Mouse (Mus musculus) forebrain, embryonic 15.5 days (tissue): ENCODE results near the gene B9d1. TPM values are rescaled to one million over a fixed set of nuclear protein-coding genes. Genes with fewer than 3 reads are reported as not detected.

Experiments
- ATAC-seq: fragments of 200-750 bp; cut with Nextera tagmentation; replicated peaks from 2 replicates; pipeline ENCODE4 v1.8.0; 2017; ENCODE audit warnings: mild to moderate bottlenecking, moderate TSS enrichment, moderate library complexity
- H3K27ac ChIP-seq: fragments of 300-500 bp; sonication (generic); replicated peaks from 2 replicates; pipeline ENCODE4 v1.5.1; 2015; ENCODE audit warnings: mild to moderate bottlenecking, inconsistent platforms
- H3K27me3 ChIP-seq: fragments of 300-500 bp; sonication (generic); 2 replicates; pipeline ENCODE4 v1.6.1; 2015; ENCODE audit warnings: inconsistent platforms
- H3K36me3 ChIP-seq: fragments of 300-500 bp; sonication (generic); 2 replicates; pipeline ENCODE4 v1.6.1; 2015; ENCODE audit warnings: mild to moderate bottlenecking, inconsistent platforms
- H3K4me1 ChIP-seq: fragments of 300-500 bp; sonication (generic); 2 replicates; pipeline ENCODE4 v1.6.1; 2015; ENCODE audit warnings: inconsistent platforms
- H3K4me2 ChIP-seq: fragments of 300-500 bp; sonication (generic); replicated peaks from 2 replicates; pipeline ENCODE4 v1.6.1; 2015; ENCODE audit warnings: mild to moderate bottlenecking, inconsistent platforms
- H3K4me3 ChIP-seq: fragments of 300-500 bp; sonication (generic); 2 replicates; pipeline ENCODE4 v1.5.1; 2015; ENCODE audit warnings: mild to moderate bottlenecking, inconsistent platforms
- H3K9ac ChIP-seq: fragments of 300-500 bp; sonication (generic); replicated peaks from 2 replicates; pipeline ENCODE4 v1.6.1; 2015; ENCODE audit warnings: mild to moderate bottlenecking, inconsistent platforms
- H3K9me3 ChIP-seq: fragments of 300-500 bp; sonication (generic); 2 replicates; pipeline ENCODE4 v1.6.1; 2016; ENCODE audit warnings: inconsistent platforms
- WGBS: fragments of 180-500 bp; shearing (Covaris S2); methylation state at CpG from one replicate; pipeline ENCODE4 v1.1.7; 2015; ENCODE audit warnings: mixed read lengths; 5-methylcytosine and 5-hydroxymethylcytosine counted together
- polyA plus RNA-seq: library from polyadenylated mRNA; unstranded; fragments of >200 nt; fragmentation: Nextera tagmentation; extraction: Ambion mirVana; gene quantifications from 2 replicates; pipeline ENCODE4 v1.2.1, GENCODE M21; 2015

B9d1 gene
- polyA plus RNA-seq, 1 experiment from 2014 or later = 42.8 TPM

- 30% methylated on average over 13 of the region's 13 CpGs for WGBS
- no peak overlapping the region for H3K4me2 ChIP-seq
- peak overlapping the region; percentile 97 for H3K27ac ChIP-seq
- peaks cover 53% of the 10 kb centered on the region for H3K4me1 ChIP-seq
- H3K36me3 ChIP-seq = peaks cover 3% of the 10 kb centered on the region; the same call in 1 of the 2 replicates
- H3K4me3 ChIP-seq = no peak overlapping the region
- no peaks in the 10 kb centered on the region for H3K27me3 ChIP-seq
- H3K9me3 ChIP-seq = no peaks in the 10 kb centered on the region
- ATAC-seq = no peak
- no peak overlapping the region for H3K9ac ChIP-seq
These were observed 21.6 kb upstream of the B9d1 start for GRCm38 (mm10) chr11:61483226-61483845.

DNA sequence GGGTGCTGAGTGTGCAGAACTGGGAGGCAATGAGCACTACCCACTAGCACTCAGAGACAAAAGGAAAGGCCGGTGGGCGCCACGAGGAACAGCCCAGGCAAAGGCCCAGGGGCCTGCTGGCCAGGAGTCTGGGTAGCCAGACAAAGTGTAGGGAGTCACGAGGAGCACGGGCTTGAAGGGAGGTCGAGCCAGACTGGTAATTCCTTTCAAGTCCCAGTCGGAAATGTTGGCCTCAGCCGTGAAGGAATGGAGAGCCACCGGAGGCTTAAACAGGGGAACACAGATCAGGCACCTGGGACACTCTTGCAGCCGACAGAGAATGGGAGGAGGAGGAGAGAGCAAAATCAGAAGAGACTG lies 20.7 kb upstream of the B9d1 start:
- H3K27me3 ChIP-seq = no peaks in the 10 kb centered on the region
- WGBS = 11% methylated on average over 10 of the region's 10 CpGs
- H3K9ac ChIP-seq = peak overlapping the region; percentile 10
- no peak overlapping the region for H3K4me3 ChIP-seq
- H3K36me3 ChIP-seq = peaks cover 12% of the 10 kb centered on the region
- peak overlapping the region; percentile 97 for H3K27ac ChIP-seq
- H3K4me1 ChIP-seq = peaks cover 59% of the 10 kb centered on the region
- ATAC-seq = peak; percentile 26
- H3K9me3 ChIP-seq = no peaks in the 10 kb centered on the region
- peak overlapping the region; percentile 39 for H3K4me2 ChIP-seq

- 4% methylated on average over 20 of the region's 20 CpGs for WGBS
- peak within 1 kb of the TSS; percentile 23 for H3K4me3 ChIP-seq
- H3K4me1 ChIP-seq = peaks cover 65% of the 10 kb centered on the region
- no peaks in the 10 kb centered on the region for H3K9me3 ChIP-seq
- peak within 1 kb of the TSS; percentile 17 for H3K9ac ChIP-seq
- peak within 1 kb of the TSS; percentile 97 for H3K27ac ChIP-seq
- peak; percentile 89 for ATAC-seq
- no peaks in the 10 kb centered on the region for H3K27me3 ChIP-seq
- H3K4me2 ChIP-seq = peak within 1 kb of the TSS; percentile 39
- H3K36me3 ChIP-seq = peaks cover 19% of the 10 kb centered on the region
These were observed 20.1 kb upstream of the B9d1 start, which contains the start of gene Mfap4 for GRCm38 (mm10) chr11:61484613-61485540. Gene Mfap4, plus strand, starts transcription at chr11:61485431.

GRCm38 (mm10) chr11:61485541-61486457 lies 19.1 kb upstream of the B9d1 start:
- Histone ChIP-seq H3K36me3 (peaks cover 28% of the 10 kb centered on the region), H3K4me1 (peaks cover 74% of the 10 kb centered on the region), H3K27ac (peak overlapping the region; percentile 97), H3K9ac (peak overlapping the region; percentile 17), H3K9me3 (no peaks in the 10 kb centered on the region), H3K27me3 (no peaks in the 10 kb centered on the region), H3K4me3 (peak overlapping the region; percentile 23), H3K4me2 (peak overlapping the region; percentile 39)
- WGBS = 70% methylated on average over 22 of the region's 22 CpGs
- ATAC-seq = no peak

GRCm38 (mm10) chr11:61486458-61487219 lies 18.3 kb upstream of the B9d1 start:
- Histone ChIP-seq H3K4me2 (peak overlapping the region; percentile 39), H3K27me3 (no peaks in the 10 kb centered on the region), H3K36me3 (peaks cover 36% of the 10 kb centered on the region), H3K27ac (peak overlapping the region; percentile 97), H3K9me3 (no peaks in the 10 kb centered on the region), H3K9ac (no peak overlapping the region), H3K4me3 (peak overlapping the region; percentile 23), H3K4me1 (peaks cover 82% of the 10 kb centered on the region)
- 93% methylated on average over 14 of the region's 14 CpGs for WGBS
- ATAC-seq = no peak

DNA sequence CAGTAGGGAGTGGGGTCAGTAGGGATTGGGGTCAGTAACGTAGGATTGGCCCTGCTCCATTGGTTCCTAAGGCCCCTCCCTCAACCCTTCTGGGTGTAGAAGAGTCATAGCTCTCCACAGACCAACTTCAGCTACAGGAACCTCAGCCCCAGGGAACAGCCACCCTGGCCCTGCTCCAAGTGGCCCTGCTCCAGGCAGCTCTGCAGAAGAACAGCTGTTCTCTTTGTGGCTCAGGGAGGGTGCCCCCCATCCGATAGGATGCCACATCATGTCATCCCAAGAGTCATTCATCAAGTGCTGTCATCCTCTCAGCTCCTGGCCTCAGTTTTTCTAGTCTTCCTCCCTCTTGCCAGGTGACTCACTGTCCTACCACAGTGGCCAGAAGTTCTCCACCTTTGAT lies 17.5 kb upstream of the B9d1 start:
- 41% methylated on average over 2 of the region's 2 CpGs for WGBS
- peaks cover 86% of the 10 kb centered on the region for H3K4me1 ChIP-seq
- H3K9me3 ChIP-seq = no peaks in the 10 kb centered on the region
- H3K9ac ChIP-seq = no peak overlapping the region
- no peak overlapping the region for H3K4me3 ChIP-seq
- no peaks in the 10 kb centered on the region for H3K27me3 ChIP-seq
- peak overlapping the region; percentile 97 for H3K27ac ChIP-seq
- peaks cover 42% of the 10 kb centered on the region for H3K36me3 ChIP-seq
- no peak overlapping the region for H3K4me2 ChIP-seq
- no peak for ATAC-seq

DNA sequence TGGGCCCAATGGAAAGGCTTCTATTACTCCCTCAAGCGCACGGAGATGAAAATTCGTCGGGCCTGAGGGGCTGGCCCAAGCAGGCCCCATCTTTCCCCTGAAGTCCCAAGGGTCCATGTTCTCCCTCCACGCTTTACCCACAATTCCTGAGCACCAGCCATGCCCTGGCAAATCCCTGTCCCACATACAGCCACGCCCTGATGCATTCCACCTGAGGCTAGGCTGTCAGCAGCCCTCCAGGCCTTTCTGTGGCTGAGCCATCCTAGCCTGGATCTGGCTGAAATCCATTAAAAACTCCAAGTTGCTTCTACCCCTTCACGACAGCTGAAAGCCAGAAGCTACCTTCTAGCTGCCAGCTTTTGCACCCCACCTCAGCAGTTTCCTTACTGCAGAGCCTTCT lies 17.0 kb upstream of the B9d1 start:
- Histone ChIP-seq H3K27ac (peak overlapping the region; percentile 97), H3K27me3 (no peaks in the 10 kb centered on the region), H3K4me2 (no peak overlapping the region), H3K4me1 (peaks cover 91% of the 10 kb centered on the region), H3K4me3 (no peak overlapping the region), H3K9me3 (no peaks in the 10 kb centered on the region), H3K9ac (no peak overlapping the region), H3K36me3 (peaks cover 45% of the 10 kb centered on the region)
- WGBS = 85% methylated on average over 7 of the region's 7 CpGs
- ATAC-seq = no peak

DNA sequence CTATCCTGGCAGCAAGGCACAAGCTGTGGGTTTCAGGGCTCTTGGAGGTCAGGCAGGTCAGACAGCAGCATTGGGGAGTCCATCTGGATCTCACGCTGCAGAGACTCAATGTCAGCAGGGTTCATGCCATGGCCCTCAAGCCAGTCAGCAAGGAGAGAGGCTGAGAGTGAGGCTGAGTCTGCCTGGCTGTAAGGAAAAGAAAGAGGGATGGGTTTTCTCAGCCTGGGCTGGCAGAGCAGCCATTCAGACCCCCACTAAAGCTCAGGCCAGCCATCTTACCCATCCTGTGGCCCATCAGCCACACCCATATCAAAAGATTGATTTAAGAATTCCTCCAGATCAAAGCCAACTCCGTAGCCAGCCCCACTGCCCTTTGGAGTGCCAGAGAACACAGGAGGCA lies 15.9 kb upstream of the B9d1 start:
- WGBS = 90% methylated on average over 2 of the region's 2 CpGs
- Histone ChIP-seq H3K27ac (no peak overlapping the region), H3K4me3 (no peak overlapping the region), H3K4me1 (peaks cover 86% of the 10 kb centered on the region), H3K9me3 (no peaks in the 10 kb centered on the region), H3K36me3 (peaks cover 45% of the 10 kb centered on the region), H3K4me2 (no peak overlapping the region), H3K9ac (no peak overlapping the region), H3K27me3 (no peaks in the 10 kb centered on the region)
- no peak for ATAC-seq

- Histone ChIP-seq H3K36me3 (peaks cover 45% of the 10 kb centered on the region), H3K27ac (no peak overlapping the region), H3K4me1 (peaks cover 80% of the 10 kb centered on the region), H3K9me3 (no peaks in the 10 kb centered on the region), H3K4me2 (no peak overlapping the region), H3K27me3 (no peaks in the 10 kb centered on the region), H3K4me3 (no peak overlapping the region), H3K9ac (no peak overlapping the region)
- WGBS = 96% methylated on average over 8 of the region's 8 CpGs
- ATAC-seq = no peak
These were observed 15.1 kb upstream of the B9d1 start for GRCm38 (mm10) chr11:61489874-61490273.

GRCm38 (mm10) chr11:61490944-61491520 lies 13.9 kb upstream of the B9d1 start:
- no peak overlapping the region for H3K27ac ChIP-seq
- no peak overlapping the region for H3K4me3 ChIP-seq
- no peaks in the 10 kb centered on the region for H3K9me3 ChIP-seq
- peaks cover 45% of the 10 kb centered on the region for H3K36me3 ChIP-seq
- peaks cover 73% of the 10 kb centered on the region for H3K4me1 ChIP-seq
- ATAC-seq = no peak
- 91% methylated on average over 22 of the region's 22 CpGs for WGBS
- no peak overlapping the region for H3K9ac ChIP-seq
- H3K4me2 ChIP-seq = no peak overlapping the region
- no peaks in the 10 kb centered on the region for H3K27me3 ChIP-seq
